Comparison of ENCODE assay signal across 8 mouse cellular contexts in the genomic region with DNA sequence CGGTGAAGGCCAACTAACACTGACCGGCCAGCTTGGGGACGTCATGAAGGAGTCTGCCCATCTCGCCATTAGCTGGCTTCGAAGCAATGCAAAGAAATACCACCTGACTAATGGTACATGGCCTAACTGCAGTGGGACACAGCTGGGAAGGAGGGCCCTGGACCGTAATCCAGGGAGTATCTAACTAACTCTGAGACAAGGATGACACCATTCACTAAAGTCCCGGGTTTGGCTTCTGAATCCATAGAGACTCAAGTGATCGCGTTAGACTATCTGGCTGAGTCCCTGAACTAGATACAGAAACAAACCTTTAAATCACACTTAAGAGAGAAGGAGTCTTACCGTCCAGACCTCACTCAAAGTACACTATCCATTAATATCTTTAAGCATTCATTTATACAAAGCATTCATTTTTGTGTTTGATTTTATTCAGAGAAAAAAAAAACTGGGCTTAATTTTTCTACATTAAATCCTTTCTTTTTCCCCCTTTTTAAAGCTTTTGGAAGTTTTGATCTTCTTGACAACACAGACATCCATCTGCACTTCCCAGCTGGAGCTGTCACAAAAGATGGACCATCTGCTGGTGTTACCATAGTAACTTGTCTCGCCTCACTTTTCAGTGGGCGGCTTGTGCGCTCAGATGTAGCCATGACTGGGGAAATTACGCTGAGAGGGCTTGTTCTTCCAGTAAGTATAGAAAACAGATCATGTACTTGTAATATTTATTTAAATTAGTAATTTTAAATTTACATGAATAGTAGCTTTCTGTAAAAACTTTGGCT. TPM values are rescaled to one million over a fixed set of nuclear protein-coding genes. Genes with fewer than 3 reads are reported as not detected.
DNase-seq lines count a peak whose midpoint lies in the region; ATAC-seq lines count a peak whose summit lies in the region.

No protein-coding gene starts in this region.

- H3K36me3 ChIP-seq in heart, embryonic 11.5 days (ENCODE audit: control insufficient read depth, insufficient read depth, low read length) = no peaks in the 10 kb centered on the region; the same call in 1 of the 2 replicates

- H3K27me3 ChIP-seq in heart, embryonic 11.5 days (ENCODE audit: control insufficient read depth, insufficient read depth, low read length) = no peaks in the 10 kb centered on the region

- no peak overlapping the region for H3K4me3 ChIP-seq in heart, embryonic 11.5 days (ENCODE audit: low read depth, low read length)

- peak; percentile 60 for DNase-seq in kidney, postnatal 10 days
- DNase-seq in kidney, adult 11 months = no peak
- peak; percentile 86 to 88 for DNase-seq in frontal cortex, adult 2 months (ENCODE audit: extremely low spot score in 1 of 2, low spot score in 1 of 2)
- DNase-seq in left cerebral cortex, postnatal 10 days (ENCODE audit: extremely low spot score in 1 of 2, low spot score in 2 of 2) = peak; percentile 49 to 82
- peak; percentile 78 to 83 for DNase-seq in right cerebral cortex, adult 2 months (ENCODE audit: low spot score in 2 of 2)
- DNase-seq in spleen, adult 12 weeks (ENCODE audit: low spot score) = no peak
- no peak for DNase-seq in adrenal gland, postnatal 4 days (ENCODE audit: low spot score in 2 of 2)

- no peak overlapping the region for H3K9ac ChIP-seq in heart, embryonic 11.5 days (ENCODE audit: low read depth, low read length)

- no peak for ATAC-seq in heart, embryonic 11.5 days (replicated peaks; ENCODE audit: insufficient number of reproducible peaks, low FRiP score, low TSS enrichment)

- H3K9me3 ChIP-seq in heart, embryonic 11.5 days (replicated peaks; ENCODE audit: control insufficient read depth, low read length) = no peaks in the 10 kb centered on the region

- no peak overlapping the region for H3K27ac ChIP-seq in heart, embryonic 11.5 days (ENCODE audit: low read depth, low read length)

- intact Hi-C loops in left cerebral cortex, postnatal 10 days (cut with DNase I) = no loop called here

- H3K4me2 ChIP-seq in heart, embryonic 11.5 days = no peak overlapping the region

- H3K4me1 ChIP-seq in heart, embryonic 11.5 days (ENCODE audit: control insufficient read depth, insufficient read depth, low read length) = no peaks in the 10 kb centered on the region

- 81% methylated on average over 14 of the region's 14 CpGs for WGBS in heart, embryonic 11.5 days (ENCODE audit: insufficient replicate concordance)

RNA-seq across cellular contexts. Expression of a gene that starts 31.9 kb away (rescaled TPM):
- polyA plus RNA-seq in frontal cortex, adult 2 months (2012; rRNA removed) = 2.7 and 3.1 TPM in 2 replicates
- total RNA-seq in left cerebral cortex, postnatal 10 days (2021) = 1 to 10 TPM; 4.0 to 4.3 TPM
- 1.7 and 2.0 TPM in 2 replicates for polyA plus RNA-seq in heart, embryonic 11.5 days (2014; fragmentation: Nextera tagmentation; extraction: Ambion mirVana)
- total RNA-seq in adrenal gland, postnatal 4 days (2021) = 1 to 10 TPM; 4.2 to 5.2 TPM

RNA-seq across cellular contexts. Expression of a gene that starts 32.1 kb away (rescaled TPM):
- 34.8 and 35.3 TPM in 2 replicates for polyA plus RNA-seq in frontal cortex, adult 2 months (2012; rRNA removed)
- total RNA-seq in left cerebral cortex, postnatal 10 days (2021) = 10 to 100 TPM; 33.4 to 35.7 TPM
- polyA plus RNA-seq in heart, embryonic 11.5 days (2014; fragmentation: Nextera tagmentation; extraction: Ambion mirVana) = 30.1 and 31.5 TPM in 2 replicates
- total RNA-seq in adrenal gland, postnatal 4 days (2021) = 10 to 100 TPM; 32.0 to 35.5 TPM

Comparison
In these comparisons a context has a peak if more than half of its experiments do, and no peak if none do; other contexts are left out.
1. DNase-seq: peak in kidney, postnatal 10 days (single experiment), frontal cortex, adult 2 months (2 of 2), left cerebral cortex, postnatal 10 days (2 of 2) and right cerebral cortex, adult 2 months (2 of 2); none in kidney, adult 11 months (single experiment), spleen, adult 12 weeks (single experiment) and adrenal gland, postnatal 4 days (0 of 2).